Mouse (Mus musculus): Measurements from ENCODE around the gene Gng4. TPM values are rescaled to one million over a fixed set of nuclear protein-coding genes. Genes with fewer than 3 reads are reported as not detected.
"Not testable (repeated sequence)": the region's sequence is repeated elsewhere in the genome, so short reads cannot be mapped to it uniquely, and the experiment has no call there.

The Gng4 gene
- total RNA-seq (2021) = 1 to 10 TPM; 1.1 TPM

GRCm38 (mm10) chr13:13783894-13784419 lies at the start of gene Gng4:
Gng4 (plus strand) TSS chr13:13784059.
- DNase-seq = peak; percentile 24 to 40
- intact Hi-C loops (cut with DNase I) = no loop called here

- intact Hi-C loops (cut with DNase I) = no loop called here
- no peak for DNase-seq
Measured at GRCm38 (mm10) chr13:13739232-13739631, 44.6 kb upstream of the Gng4 start.

GRCm38 (mm10) chr13:13745911-13746310 lies 37.9 kb upstream of the Gng4 start:
- DNase-seq = no peak
- intact Hi-C loops (cut with DNase I) = no loop called here

GRCm38 (mm10) chr13:13775778-13776494 lies 7.9 kb upstream of the Gng4 start:
- intact Hi-C loops (cut with DNase I) = no loop called here
- peak in 1 of 2 experiments; percentile 14 for DNase-seq

DNA sequence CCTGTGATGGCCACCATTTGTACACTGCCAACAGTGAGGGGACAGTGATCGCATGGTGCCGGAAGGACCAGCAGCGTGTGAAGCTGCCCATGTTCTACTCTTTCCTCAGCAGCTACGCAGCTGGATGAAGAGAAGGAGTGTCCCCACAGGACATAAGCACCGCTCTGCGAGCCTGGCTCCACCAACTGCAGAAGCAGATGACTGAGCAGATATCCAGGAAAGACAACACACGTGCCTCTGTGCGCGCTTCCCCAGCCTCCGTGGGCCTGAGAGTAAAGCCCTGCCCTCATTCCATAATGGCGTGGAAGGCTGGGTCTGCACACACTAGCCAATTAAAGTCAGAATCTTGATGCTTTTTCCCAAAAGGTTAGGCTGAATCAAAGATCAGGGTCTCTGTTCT lies 6.8 kb upstream of the Gng4 start:
- DNase-seq = no peak
- intact Hi-C loops (cut with DNase I) = no loop called here

DNA sequence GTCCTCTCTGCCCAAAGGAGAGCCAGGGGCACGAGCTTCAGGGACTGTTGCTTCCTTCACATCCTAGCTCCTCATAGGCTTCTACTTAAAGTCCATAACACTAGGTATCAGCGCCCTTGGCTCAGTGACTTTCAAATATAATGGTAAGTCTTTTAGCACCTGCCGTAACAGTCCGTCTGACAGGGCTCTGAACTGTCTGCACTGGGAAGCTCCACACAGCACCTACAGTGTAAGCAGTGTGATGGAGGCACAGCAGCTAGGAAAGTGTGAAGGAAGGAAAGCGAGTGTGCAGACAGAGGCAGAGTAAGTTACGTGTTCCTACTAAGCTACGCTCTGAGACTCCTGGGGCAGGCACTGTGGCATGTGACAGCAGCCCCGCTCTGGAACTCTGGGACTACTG lies 6.2 kb upstream of the Gng4 start:
- intact Hi-C loops (cut with DNase I) = no loop called here
- no peak for DNase-seq

- intact Hi-C loops (cut with DNase I) = no loop called here
- no peak for DNase-seq
Measured at GRCm38 (mm10) chr13:13778837-13779458, 4.9 kb upstream of the Gng4 start.

- no peak for DNase-seq
- intact Hi-C loops (cut with DNase I) = no loop called here
Measured at GRCm38 (mm10) chr13:13780271-13780670, 3.6 kb upstream of the Gng4 start.

- no peak for DNase-seq
- intact Hi-C loops (cut with DNase I) = no loop called here
Measured at GRCm38 (mm10) chr13:13781026-13781425, 2.8 kb upstream of the Gng4 start.

DNA sequence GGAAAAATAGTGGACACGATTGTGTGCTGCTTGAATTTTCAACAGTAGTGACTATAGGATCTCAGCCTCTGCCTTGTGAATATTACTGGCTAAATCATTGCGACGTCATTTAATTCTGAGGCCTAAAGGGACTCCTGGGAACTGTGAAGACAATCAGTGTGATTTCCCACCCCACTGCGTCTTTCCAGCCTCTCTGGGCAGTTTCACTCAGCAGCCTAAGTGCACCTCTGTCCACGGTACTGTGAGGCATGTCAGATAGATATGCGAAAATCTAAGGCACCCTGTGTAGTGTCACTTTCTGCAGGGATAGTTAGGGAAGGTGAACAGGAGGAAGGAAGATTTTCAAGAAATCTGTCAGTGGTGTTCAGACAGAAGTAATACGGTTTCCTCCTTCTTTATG lies 563 bp upstream of the Gng4 start:
- intact Hi-C loops (cut with DNase I) = no loop called here
- DNase-seq = no peak

DNA sequence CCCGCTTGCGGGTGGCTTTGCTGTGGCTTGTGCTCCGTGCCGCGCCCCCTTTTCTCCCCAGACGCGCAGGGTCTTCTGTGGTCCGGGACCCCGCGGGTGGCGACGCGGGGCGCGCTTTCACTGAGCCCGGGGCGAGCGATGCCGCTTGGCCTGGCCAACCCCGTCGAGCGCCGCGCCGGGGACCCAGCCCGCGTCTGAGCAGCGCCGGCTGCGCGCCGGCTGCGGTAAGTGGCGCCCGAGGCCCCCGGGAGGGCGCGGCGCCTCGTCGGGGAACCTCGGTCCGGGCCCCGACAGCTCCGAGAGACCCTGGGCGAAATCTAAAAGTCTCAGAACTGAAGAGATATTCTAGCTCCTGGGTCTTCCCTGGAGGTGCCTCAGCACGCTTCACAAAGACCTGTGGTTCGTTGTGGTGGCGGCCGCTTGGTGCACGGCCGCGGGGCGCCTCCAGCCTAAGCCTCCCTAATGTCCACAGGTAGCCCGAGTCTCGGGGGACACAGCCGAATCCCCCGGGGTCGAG lies 619 bp downstream of the Gng4 start:
- DNase-seq = no peak
- intact Hi-C loops (cut with DNase I) = no loop called here

- intact Hi-C loops (cut with DNase I) = no loop called here
- peak in 1 of 2 experiments; percentile 9 for DNase-seq
Measured at GRCm38 (mm10) chr13:13784981-13785783, 1.3 kb downstream of the Gng4 start.

DNA sequence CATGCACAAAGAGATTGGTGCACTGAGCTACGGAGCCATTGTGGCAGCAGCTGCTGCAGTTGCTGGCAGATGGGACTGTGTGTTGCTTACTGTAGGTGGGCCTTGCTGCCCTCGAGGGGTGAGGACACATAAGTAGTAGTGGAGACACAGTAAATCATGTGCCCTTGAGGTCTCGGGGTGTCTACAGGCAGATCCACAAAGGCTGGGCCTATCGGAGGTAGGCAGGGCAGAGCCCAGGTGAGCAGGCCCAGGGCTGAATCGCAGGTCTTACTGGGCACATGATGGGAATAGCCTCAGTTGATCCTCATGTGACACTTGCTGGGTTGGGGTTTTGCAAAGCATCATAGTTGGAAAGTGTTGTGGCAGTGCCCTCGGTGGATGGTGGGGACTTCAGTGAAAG lies 3.1 kb downstream of the Gng4 start:
- intact Hi-C loops (cut with DNase I) = no loop called here
- DNase-seq = no peak

DNA sequence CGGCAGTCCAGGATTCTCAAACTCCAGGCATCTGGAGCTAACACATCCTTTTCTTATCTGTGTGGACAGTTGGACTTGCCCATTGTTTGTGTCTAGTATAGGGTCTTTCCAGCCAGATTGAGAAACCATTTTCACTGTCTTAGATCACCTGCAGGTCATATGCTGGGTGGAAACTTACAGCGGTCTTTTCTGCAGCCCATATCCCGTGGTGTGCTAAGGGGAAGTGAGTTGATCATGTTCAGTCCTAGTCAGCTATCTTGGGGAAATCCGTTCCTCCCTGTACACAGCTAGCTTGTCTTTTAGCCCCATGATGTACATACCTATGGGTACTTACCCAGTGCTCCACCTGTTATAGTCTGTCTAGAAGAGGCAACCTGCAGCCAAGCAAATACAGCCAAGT lies 4.2 kb downstream of the Gng4 start:
- no peak for DNase-seq
- intact Hi-C loops (cut with DNase I) = no loop called here

DNA sequence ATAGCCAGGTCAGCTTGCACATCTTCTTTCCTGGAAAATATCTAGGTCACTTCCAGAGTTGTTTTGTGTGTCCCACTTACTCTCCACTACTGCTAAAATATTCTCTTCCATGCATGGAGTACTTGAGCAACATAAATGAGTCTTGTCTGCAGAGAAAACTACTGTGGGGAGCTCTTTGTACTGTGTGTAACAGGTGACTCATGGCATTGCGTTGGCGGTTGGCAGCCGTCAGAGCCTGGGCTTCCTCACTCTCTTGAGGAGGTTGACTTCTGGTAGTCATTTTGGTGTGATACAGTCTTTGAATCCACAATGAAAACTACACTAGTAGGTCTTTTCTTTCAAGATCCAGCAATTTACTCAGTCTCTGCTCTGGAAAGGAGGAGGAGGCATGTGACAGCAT lies 8.1 kb downstream of the Gng4 start:
- DNase-seq = no peak
- intact Hi-C loops (cut with DNase I) = no loop called here

DNA sequence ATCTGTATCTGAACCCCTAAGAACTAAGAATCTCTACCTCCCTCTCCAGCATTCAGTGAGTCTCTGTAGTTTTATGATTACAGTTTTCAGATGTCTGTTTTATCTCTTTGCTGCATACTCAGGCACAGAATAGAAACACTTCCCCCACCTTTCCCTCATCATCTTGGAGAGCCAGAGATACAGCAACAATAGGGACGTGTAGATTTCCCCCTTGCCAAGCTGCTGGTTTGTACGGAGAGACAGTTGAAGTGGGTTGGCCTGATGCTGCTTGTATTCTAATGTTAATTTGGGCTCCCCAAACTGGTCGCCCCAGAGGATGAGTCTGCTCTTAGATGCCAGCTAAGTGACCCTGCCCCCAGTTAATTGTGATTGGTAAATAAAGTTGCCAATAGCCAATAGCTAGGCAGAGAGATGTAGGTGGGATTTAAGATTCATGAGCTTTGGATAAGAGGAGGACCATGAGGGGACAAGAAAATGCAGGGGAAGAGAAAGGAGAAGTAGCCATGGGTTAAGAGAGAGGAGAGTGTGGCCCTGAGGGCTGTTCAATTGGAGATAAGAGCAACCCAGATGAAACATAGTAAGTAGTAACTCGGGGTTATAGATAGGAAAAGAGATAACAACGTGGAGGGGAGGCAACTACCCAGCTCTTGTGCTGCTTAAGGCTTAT lies 11.4 kb downstream of the Gng4 start:
- DNase-seq = no peak
- intact Hi-C loops (cut with DNase I) = no loop called here

GRCm38 (mm10) chr13:13796082-13796481 lies 12.2 kb downstream of the Gng4 start:
- no peak for DNase-seq
- intact Hi-C loops (cut with DNase I) = no loop called here

DNA sequence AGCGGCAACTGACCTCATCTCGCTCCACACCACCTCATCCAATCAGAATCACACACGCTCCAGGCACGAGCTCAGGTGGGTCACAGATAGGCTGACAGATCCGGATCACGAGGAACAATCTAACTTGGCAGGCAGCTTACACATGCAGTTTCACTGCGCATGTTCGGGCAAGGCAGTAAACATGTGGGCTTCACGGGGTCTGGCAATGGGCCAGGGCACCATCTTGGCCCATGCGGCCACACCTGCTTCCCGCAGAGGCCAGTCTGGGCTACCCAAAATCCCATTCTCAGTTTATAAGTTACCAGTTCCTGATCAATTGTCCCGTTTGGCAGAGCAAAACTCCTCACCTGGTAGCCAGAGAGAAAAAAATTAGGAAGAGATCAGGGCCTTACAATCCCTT lies 14.0 kb downstream of the Gng4 start:
- intact Hi-C loops (cut with DNase I); DNase-seq: not testable (repeated sequence)

DNA sequence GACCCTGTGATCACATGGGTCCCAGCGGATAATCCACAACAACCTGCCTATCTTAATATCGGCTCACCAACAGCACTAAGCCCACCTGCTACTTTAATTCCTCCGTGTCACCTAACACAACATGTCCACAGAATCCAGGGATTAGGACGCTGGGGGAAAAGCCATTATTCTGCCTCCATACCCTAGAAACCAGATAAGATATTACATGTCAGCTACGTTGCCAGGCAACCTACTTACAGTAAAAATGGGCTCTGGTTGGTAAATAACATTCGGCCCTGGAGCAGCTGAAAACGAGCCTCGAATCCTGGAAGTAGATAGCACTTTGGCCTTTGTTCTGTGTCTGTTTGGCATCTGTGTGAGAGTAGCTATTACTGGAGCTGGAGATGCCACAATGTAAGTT lies 14.9 kb downstream of the Gng4 start:
- DNase-seq = no peak
- intact Hi-C loops (cut with DNase I) = no loop called here

GRCm38 (mm10) chr13:13808337-13809132 lies 24.7 kb downstream of the Gng4 start:
- intact Hi-C loops (cut with DNase I) = no loop called here
- no peak for DNase-seq

All from heart, postnatal 36 days (tissue).